Mouse (Mus musculus) heart, postnatal 0 days (tissue): Measurements from ENCODE around the gene Chga. TPM values are rescaled to one million over a fixed set of nuclear protein-coding genes. Genes with fewer than 3 reads are reported as not detected.

Experiments
- ATAC-seq: fragments of 200-750 bp; cut with Nextera tagmentation; 2 replicates; pipeline ENCODE4 v1.8.0; 2017; ENCODE audit warnings: low read depth, moderate number of reproducible peaks, moderate library complexity; ENCODE audit not compliant: insufficient read depth
- DNase-seq: peaks from one replicate; pipeline ENCODE4 v3.0.0-alpha.2; 2016; ENCODE audit warnings: low spot score
- H3K27ac ChIP-seq: fragments of 300-500 bp; sonication (generic); 2 replicates; pipeline ENCODE4 v1.5.1; 2014; ENCODE audit warnings: low read depth, mild to moderate bottlenecking
- H3K27me3 ChIP-seq: fragments of 300-500 bp; sonication (generic); 2 replicates; pipeline ENCODE4 v1.6.1; 2014; ENCODE audit warnings: low read length, mixed read lengths; ENCODE audit not compliant: control insufficient read depth, insufficient read depth
- H3K36me3 ChIP-seq: fragments of 300-500 bp; sonication (generic); replicated peaks from 2 replicates; pipeline ENCODE4 v1.6.1; 2014; ENCODE audit warnings: low read length, mixed read lengths; ENCODE audit not compliant: control insufficient read depth, insufficient read depth
- H3K4me1 ChIP-seq: fragments of 300-500 bp; sonication (generic); 2 replicates; pipeline ENCODE4 v1.6.1; 2014; ENCODE audit warnings: antibody characterized with exemption; ENCODE audit not compliant: control insufficient read depth, insufficient read depth
- H3K4me2 ChIP-seq: fragments of 300-500 bp; sonication (generic); 2 replicates; pipeline ENCODE4 v1.6.1; 2014; ENCODE audit warnings: low read depth, mild to moderate bottlenecking, low read length, moderate library complexity
- H3K4me3 ChIP-seq: fragments of 300-500 bp; sonication (generic); 2 replicates; pipeline ENCODE4 v1.5.1; 2014; ENCODE audit warnings: low read depth, low read length
- H3K9ac ChIP-seq: fragments of 300-500 bp; sonication (generic); replicated peaks from 2 replicates; pipeline ENCODE4 v1.6.1; 2014; ENCODE audit warnings: low read depth, low read length, mixed read lengths
- H3K9me3 ChIP-seq: fragments of 300-500 bp; sonication (generic); replicated peaks from 2 replicates; pipeline ENCODE4 v1.6.1; 2016; ENCODE audit warnings: low read length; ENCODE audit not compliant: control insufficient read depth
- CTCF ChIP-seq: IDR thresholded peaks from 2 replicates; pipeline ENCODE4 v1.5.1; 2016; ENCODE audit warnings: antibody characterized with exemption, control low read depth, low read depth
- EP300 ChIP-seq: IDR thresholded peaks from 2 replicates; pipeline ENCODE4 v1.6.1; 2016; ENCODE audit warnings: antibody characterized with exemption, low read depth
- WGBS: fragments of 180-500 bp; shearing (Covaris S2); extraction: QIAGEN DNeasy Blood & Tissue Kit; methylation state at CpG from one replicate; pipeline ENCODE4 v1.1.7; 2014; 5-methylcytosine and 5-hydroxymethylcytosine counted together
- polyA plus RNA-seq: library from polyadenylated mRNA; unstranded; fragments of >200 nt; fragmentation: Nextera tagmentation; extraction: Ambion mirVana; gene quantifications from 2 replicates; pipeline ENCODE4 v1.2.1, GENCODE M21; 2015
- total RNA-seq: library from RNA; depleted of rRNA; stranded (reverse); fragments of >200 nt; gene quantifications from 2 replicates; pipeline ENCODE4 v1.2.3, GENCODE M21; 2014; ENCODE audit warnings: low replicate concordance

Chga gene
- total and polyA plus RNA-seq, 2 experiments from 2014 or later: not detected

DNA sequence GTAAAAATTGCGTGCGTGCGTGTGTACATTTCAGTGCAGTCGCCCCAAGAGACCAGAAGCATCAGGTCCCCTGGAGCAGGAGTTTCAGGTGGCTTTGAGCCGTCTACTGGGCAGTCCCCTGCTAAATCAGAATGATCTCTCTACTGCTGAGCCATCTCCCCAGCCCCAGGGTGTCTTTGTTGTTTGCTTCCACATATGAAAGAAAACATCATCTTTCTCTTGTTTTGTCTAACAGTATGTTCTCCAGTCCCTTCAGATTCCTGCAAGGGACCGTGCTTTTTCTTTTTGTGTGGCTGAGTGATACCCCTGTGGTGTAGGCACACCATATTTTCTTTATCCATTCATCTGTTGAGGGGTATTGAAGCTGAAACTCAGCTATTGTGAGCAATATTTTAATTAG lies 40.0 kb upstream of the Chga start:
- no peak overlapping the region for H3K4me3 ChIP-seq
- WGBS: 85% methylated on average over 6 of the region's 6 CpGs
- TF ChIP-seq EP300: no peak
- TF ChIP-seq CTCF: no peak
- H3K27me3 ChIP-seq: no peaks in the 10 kb centered on the region
- DNase-seq: no peak
- H3K9me3 ChIP-seq: no peaks in the 10 kb centered on the region
- no peak overlapping the region for H3K4me2 ChIP-seq
- no peaks in the 10 kb centered on the region for H3K4me1 ChIP-seq
- no peaks in the 10 kb centered on the region for H3K36me3 ChIP-seq
- H3K27ac ChIP-seq: no peak overlapping the region
- no peak overlapping the region for H3K9ac ChIP-seq
- ATAC-seq: no peak

DNA sequence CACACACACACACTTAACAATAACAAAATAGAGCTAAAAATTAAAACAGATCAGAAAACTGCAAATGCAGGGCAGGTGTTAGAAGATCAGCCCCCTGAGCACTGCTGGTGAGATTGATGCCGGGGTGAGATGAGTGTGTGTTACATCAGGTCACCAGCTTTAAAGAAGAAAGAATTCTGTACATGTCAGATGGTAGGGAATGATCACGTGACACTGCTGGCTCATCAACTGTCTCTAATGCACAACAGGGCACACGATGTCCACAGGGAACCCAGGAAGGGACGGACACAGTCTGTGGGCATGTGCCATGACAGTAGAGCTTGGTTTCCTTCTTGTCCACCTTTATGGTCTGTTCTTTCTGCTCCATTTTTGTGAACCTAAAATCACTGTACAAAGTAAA lies 38.6 kb upstream of the Chga start:
- ATAC-seq: no peak
- 78% methylated on average over 4 of the region's 4 CpGs for WGBS
- no peak for TF ChIP-seq EP300
- no peak overlapping the region for H3K4me3 ChIP-seq
- H3K9ac ChIP-seq: no peak overlapping the region
- no peak overlapping the region for H3K27ac ChIP-seq
- DNase-seq: no peak
- no peak overlapping the region for H3K4me2 ChIP-seq
- H3K4me1 ChIP-seq: no peaks in the 10 kb centered on the region
- no peaks in the 10 kb centered on the region for H3K9me3 ChIP-seq
- H3K36me3 ChIP-seq: no peaks in the 10 kb centered on the region
- H3K27me3 ChIP-seq: no peaks in the 10 kb centered on the region

DNA sequence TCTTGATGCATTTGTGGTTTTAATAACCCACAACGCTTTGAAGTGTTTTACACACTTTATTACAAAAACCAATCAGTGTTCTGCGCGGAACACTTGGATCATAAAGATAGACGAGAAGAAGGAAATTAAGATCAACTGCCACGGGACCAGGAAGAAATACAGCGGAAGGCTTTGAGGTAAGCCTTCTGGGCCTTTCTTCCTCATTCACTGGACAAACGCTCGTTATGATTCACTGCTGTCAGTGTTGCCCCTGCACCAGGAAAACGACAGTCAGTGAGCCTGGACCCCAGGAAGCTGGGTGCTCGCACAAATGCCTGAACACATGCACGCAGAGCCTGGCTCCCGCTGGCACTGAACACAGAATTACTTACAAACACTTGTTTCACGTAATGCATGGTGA lies 37.1 kb upstream of the Chga start:
- H3K36me3 ChIP-seq: no peaks in the 10 kb centered on the region
- H3K4me3 ChIP-seq: no peak overlapping the region
- H3K27me3 ChIP-seq: no peaks in the 10 kb centered on the region
- H3K9me3 ChIP-seq: no peaks in the 10 kb centered on the region
- 80% methylated on average over 13 of the region's 13 CpGs for WGBS
- DNase-seq: no peak
- H3K27ac ChIP-seq: no peak overlapping the region
- H3K4me2 ChIP-seq: no peak overlapping the region
- TF ChIP-seq CTCF (no peak), EP300 (no peak)
- ATAC-seq: no peak
- H3K9ac ChIP-seq: no peak overlapping the region
- no peaks in the 10 kb centered on the region for H3K4me1 ChIP-seq

DNA sequence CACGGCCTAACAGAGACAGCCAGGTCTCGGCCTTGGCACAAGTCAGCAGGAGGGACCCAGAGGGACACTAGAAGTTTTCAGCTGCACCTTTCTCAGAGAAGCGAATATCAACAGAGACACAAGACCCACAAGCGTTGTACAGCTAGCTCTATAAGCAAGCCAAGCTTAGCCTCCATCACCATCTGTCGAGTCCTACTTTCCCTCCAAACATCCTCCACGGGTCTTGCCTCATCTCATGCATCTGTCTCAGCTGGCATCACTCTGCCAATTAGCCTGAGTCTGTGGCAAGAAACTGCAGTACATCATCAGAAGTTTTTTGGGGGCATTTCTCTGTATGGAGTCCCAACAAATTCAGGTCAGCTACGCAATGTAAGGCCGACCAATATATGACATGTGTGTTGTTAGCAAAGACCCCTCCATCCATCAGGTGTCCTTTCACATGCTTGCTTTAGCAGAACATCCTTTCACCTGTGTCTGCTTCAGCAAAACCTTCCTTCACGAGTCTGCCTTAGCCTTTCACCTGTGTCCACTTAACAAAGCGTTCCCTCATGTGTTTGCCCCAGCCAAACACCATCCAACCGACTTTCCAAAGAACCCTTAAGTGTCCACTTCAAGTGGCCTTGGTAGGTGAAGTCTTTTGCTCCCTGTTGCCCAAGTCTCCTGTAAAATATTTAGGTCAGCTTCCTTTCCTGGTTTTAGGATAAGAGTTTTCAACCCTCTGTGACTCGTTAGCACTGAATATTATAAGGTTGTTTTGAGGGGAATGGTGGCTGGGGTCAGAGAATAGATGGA lies 34.6 kb upstream of the Chga start:
- H3K4me3 ChIP-seq: no peak overlapping the region
- ATAC-seq: no peak
- no peaks in the 10 kb centered on the region for H3K9me3 ChIP-seq
- H3K4me1 ChIP-seq: no peaks in the 10 kb centered on the region
- no peaks in the 10 kb centered on the region for H3K27me3 ChIP-seq
- 83% methylated on average over 12 of the region's 12 CpGs for WGBS
- TF ChIP-seq CTCF (no peak), EP300 (no peak)
- DNase-seq: no peak
- no peak overlapping the region for H3K9ac ChIP-seq
- H3K4me2 ChIP-seq: no peak overlapping the region
- no peak overlapping the region for H3K27ac ChIP-seq
- no peaks in the 10 kb centered on the region for H3K36me3 ChIP-seq

DNA sequence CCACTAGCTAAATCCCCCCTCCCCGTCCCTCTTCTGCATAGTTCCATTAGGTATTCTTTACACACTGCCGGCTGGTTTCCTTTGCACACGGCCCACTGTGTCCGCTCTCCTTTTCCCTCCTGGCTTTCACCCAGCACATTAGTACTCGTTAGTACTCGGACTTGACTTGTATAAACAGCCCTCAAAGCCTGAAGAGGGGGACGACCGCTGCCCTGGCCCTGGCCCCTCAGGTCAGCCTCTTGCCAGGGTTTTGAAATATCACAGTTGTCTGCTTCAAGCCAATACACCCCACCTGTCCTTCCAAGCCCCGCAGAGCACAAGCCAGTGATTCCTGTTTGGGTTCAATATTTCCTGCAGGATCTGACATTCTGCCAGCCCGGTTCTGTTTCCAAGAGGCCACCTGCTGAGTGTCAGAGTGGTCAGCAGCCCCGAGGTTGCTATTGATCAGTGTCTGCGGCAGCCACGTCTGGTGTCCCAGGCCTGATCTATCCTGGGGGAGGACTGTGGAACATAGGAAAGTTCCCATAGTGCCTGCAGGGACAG lies 32.9 kb upstream of the Chga start:
- ATAC-seq (no peak; the same call in 1 of the 2 replicates), DNase-seq (peak; percentile 21)
- Histone ChIP-seq H3K27me3 (no peaks in the 10 kb centered on the region), H3K9ac (no peak overlapping the region), H3K27ac (no peak overlapping the region), H3K4me1 (no peaks in the 10 kb centered on the region), H3K4me2 (no peak overlapping the region), H3K9me3 (no peaks in the 10 kb centered on the region), H3K36me3 (no peaks in the 10 kb centered on the region), H3K4me3 (no peak overlapping the region)
- 32% methylated on average over 13 of the region's 13 CpGs for WGBS
- TF ChIP-seq EP300 (no peak), CTCF (no peak)

DNA sequence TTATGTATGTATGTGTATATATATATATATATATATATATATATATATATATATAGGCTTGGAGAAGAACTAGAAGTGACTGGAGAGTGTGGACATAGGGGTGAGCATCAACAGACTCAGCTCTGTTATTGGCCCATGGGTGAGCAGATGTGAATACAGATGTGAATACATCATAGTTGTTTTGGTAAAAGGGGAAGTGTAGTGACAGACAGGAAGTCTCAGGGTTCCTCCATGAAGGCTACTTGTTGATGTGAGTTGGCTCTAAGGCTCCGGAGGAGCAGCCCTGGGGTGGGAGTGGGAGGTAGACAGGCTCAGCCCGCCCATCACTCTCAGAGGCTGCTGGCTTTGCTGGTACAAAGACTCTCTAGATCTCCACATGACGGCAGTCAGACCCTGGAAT lies 30.6 kb upstream of the Chga start:
- no peaks in the 10 kb centered on the region for H3K36me3 ChIP-seq
- 59% methylated on average over 3 of the region's 3 CpGs for WGBS
- DNase-seq: no peak
- H3K9me3 ChIP-seq: no peaks in the 10 kb centered on the region
- H3K4me1 ChIP-seq: no peaks in the 10 kb centered on the region
- H3K9ac ChIP-seq: no peak overlapping the region
- H3K4me2 ChIP-seq: no peak overlapping the region
- no peaks in the 10 kb centered on the region for H3K27me3 ChIP-seq
- no peak overlapping the region for H3K4me3 ChIP-seq
- ATAC-seq: no peak
- H3K27ac ChIP-seq: no peak overlapping the region
- TF ChIP-seq CTCF (no peak), EP300 (no peak)
